Mouse (Mus musculus): ENCODE data around the gene Atp8a2. TPM values are rescaled to one million over a fixed set of nuclear protein-coding genes. Genes with fewer than 3 reads are reported as not detected.

Atp8a2 gene
- polyA plus RNA-seq, 1 experiment = 0.01 TPM

- Histone ChIP-seq H3K27me3 (ENCODE audit: control insufficient read depth, insufficient read depth, insufficient read length) (peaks cover 12% of the 10 kb centered on the region), H3K79me2 (ENCODE audit: control insufficient read depth, insufficient read depth) (no peaks in the 10 kb centered on the region), H3K4me3 (no peak overlapping the region), H3K4me2 (ENCODE audit: low read depth) (no peak overlapping the region), H3K36me3 (ENCODE audit: control insufficient read depth, insufficient read depth) (no peaks in the 10 kb centered on the region), H3ac (ENCODE audit: control insufficient read depth, insufficient read length) (no peak overlapping the region)
- no peak for TF ChIP-seq POLR2A (IDR thresholded peaks at IDR 0.05; ENCODE audit: insufficient read length, low read depth)
- TF ChIP-seq CEBPB (IDR thresholded peaks at IDR 0.05; ENCODE audit: insufficient read depth, poor library complexity, severe bottlenecking) = no peak
- TF ChIP-seq POLR2AphosphoS2 (IDR thresholded peaks at IDR 0.05; ENCODE audit: insufficient read length, low read depth) = no peak
- TF ChIP-seq TCF12 (IDR thresholded peaks at IDR 0.05; ENCODE audit: insufficient read depth, poor library complexity, severe bottlenecking) = no peak
- no peak for TF ChIP-seq TCF3 (IDR thresholded peaks at IDR 0.05; ENCODE audit: insufficient read length, low read depth)
- TF ChIP-seq USF1 (IDR thresholded peaks at IDR 0.05; ENCODE audit: low read depth) = no peak
- no peak for TF ChIP-seq MYOG (IDR thresholded peaks at IDR 0.05; ENCODE audit: control insufficient read depth in 1 of 3, insufficient read depth in 1 of 3, insufficient read length in 2 of 3, low read depth in 2 of 3)
Measured at GRCm38 (mm10) chr14:59690954-59691353, 506.0 kb downstream of the Atp8a2 start.

- no peak overlapping the region for H3K4me2 ChIP-seq (ENCODE audit: low read depth)
- peaks cover 19% of the 10 kb centered on the region for H3K27me3 ChIP-seq (ENCODE audit: control insufficient read depth, insufficient read depth, insufficient read length)
Measured at GRCm38 (mm10) chr14:59689596-59689995, 507.4 kb downstream of the Atp8a2 start.

DNA sequence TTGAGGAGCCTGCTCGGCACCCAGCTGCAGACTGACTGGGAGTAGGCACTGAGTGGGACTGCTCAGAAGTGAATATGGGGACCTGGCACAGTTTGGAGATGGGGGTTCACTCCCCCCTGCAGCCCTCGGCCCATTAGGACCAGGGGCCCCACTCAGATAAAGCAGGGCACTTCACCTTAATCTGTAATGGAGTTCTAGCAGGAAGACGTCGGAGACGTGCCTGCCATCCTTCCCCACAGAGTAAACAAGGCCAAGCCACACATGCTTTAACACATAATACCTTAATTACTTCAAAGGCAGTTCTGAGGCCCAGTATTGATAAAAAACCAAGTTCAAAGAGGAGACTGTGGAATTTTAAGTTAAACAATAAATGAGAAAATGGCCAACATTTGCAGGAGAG lies 510.8 kb downstream of the Atp8a2 start:
- Histone ChIP-seq H3ac (ENCODE audit: control insufficient read depth, insufficient read length) (no peak overlapping the region), H3K4me2 (ENCODE audit: low read depth) (no peak overlapping the region), H3K27me3 (ENCODE audit: control insufficient read depth, insufficient read depth, insufficient read length) (peaks cover 20% of the 10 kb centered on the region), H3K4me3 (no peak overlapping the region), H3K36me3 (ENCODE audit: control insufficient read depth, insufficient read depth) (no peaks in the 10 kb centered on the region), H3K79me2 (ENCODE audit: control insufficient read depth, insufficient read depth) (no peaks in the 10 kb centered on the region)
- no peak for TF ChIP-seq SRF (IDR thresholded peaks at IDR 0.05; ENCODE audit: control insufficient read depth, insufficient read length, low read depth)
- no peak for TF ChIP-seq MAX (IDR thresholded peaks at IDR 0.05; ENCODE audit: low read depth)
- no peak for TF ChIP-seq REST (IDR thresholded peaks at IDR 0.05; ENCODE audit: insufficient read depth, insufficient read length)
- TF ChIP-seq TCF12 (IDR thresholded peaks at IDR 0.05; ENCODE audit: insufficient read depth, poor library complexity, severe bottlenecking) = no peak
- no peak for TF ChIP-seq MYOD1 (IDR thresholded peaks at IDR 0.05; ENCODE audit: control insufficient read depth in 1 of 3, insufficient read length in 2 of 3, low read depth in 2 of 3)

More at GRCm38 (mm10) chr14:59689596-59689995, 507.4 kb downstream of the Atp8a2 start:
- no peak overlapping the region for H3ac ChIP-seq (ENCODE audit: control insufficient read depth, insufficient read length)
- H3K79me2 ChIP-seq (ENCODE audit: control insufficient read depth, insufficient read depth) = no peaks in the 10 kb centered on the region
- TF ChIP-seq REST (IDR thresholded peaks at IDR 0.05; ENCODE audit: insufficient read depth, insufficient read length) (no peak), SRF (IDR thresholded peaks at IDR 0.05; ENCODE audit: control insufficient read depth, insufficient read length, low read depth) (no peak), MYOG (IDR thresholded peaks at IDR 0.05; ENCODE audit: control insufficient read depth in 1 of 3, insufficient read depth in 1 of 3, insufficient read length in 2 of 3, low read depth in 2 of 3) (no peak), USF1 (IDR thresholded peaks at IDR 0.05; ENCODE audit: low read depth) (no peak), CEBPB (IDR thresholded peaks at IDR 0.05; ENCODE audit: insufficient read depth, poor library complexity, severe bottlenecking) (no peak), POLR2A (IDR thresholded peaks at IDR 0.05; ENCODE audit: insufficient read length, low read depth) (no peak), E2F4 (IDR thresholded peaks at IDR 0.05; ENCODE audit: insufficient read depth) (no peak), MYOD1 (IDR thresholded peaks at IDR 0.05; ENCODE audit: control insufficient read depth in 1 of 3, insufficient read length in 2 of 3, low read depth in 2 of 3) (no peak), TCF3 (IDR thresholded peaks at IDR 0.05; ENCODE audit: insufficient read length, low read depth) (no peak), MAX (IDR thresholded peaks at IDR 0.05; ENCODE audit: low read depth) (no peak), POLR2AphosphoS2 (IDR thresholded peaks at IDR 0.05; ENCODE audit: insufficient read length, low read depth) (no peak), TCF12 (IDR thresholded peaks at IDR 0.05; ENCODE audit: insufficient read depth, poor library complexity, severe bottlenecking) (no peak)
- H3K36me3 ChIP-seq (ENCODE audit: control insufficient read depth, insufficient read depth) = no peaks in the 10 kb centered on the region
- H3K4me3 ChIP-seq = no peak overlapping the region

GRCm38 (mm10) chr14:59685343-59685742 lies 511.6 kb downstream of the Atp8a2 start:
- TF ChIP-seq TCF12 (IDR thresholded peaks at IDR 0.05; ENCODE audit: insufficient read depth, poor library complexity, severe bottlenecking) = no peak
- H3K36me3 ChIP-seq (ENCODE audit: control insufficient read depth, insufficient read depth) = no peaks in the 10 kb centered on the region
- H3K4me3 ChIP-seq = no peak overlapping the region
- H3K27me3 ChIP-seq (ENCODE audit: control insufficient read depth, insufficient read depth, insufficient read length) = peaks cover 20% of the 10 kb centered on the region
- no peaks in the 10 kb centered on the region for H3K79me2 ChIP-seq (ENCODE audit: control insufficient read depth, insufficient read depth)
- no peak overlapping the region for H3ac ChIP-seq (ENCODE audit: control insufficient read depth, insufficient read length)
- H3K4me2 ChIP-seq (ENCODE audit: low read depth) = no peak overlapping the region

DNA sequence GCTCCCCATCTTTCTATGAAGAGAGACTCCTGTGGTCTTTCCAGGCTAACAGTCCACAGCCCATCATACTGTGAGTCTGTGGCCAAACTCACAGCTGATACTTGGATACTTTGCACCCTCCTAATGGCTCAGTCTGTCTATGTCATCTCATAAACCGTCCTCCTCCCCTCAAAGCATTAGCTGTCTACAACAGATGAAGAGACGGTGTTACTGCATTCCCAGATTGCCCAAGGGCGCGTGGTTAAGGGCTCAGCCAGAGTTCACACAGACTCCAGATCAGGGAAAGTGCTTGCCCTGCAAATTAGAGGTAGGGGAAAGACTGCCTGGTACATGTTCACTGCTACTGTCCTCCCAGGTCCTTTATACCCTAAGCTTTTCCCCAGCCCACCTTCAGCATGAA lies 515.1 kb downstream of the Atp8a2 start:
- H3ac ChIP-seq (ENCODE audit: control insufficient read depth, insufficient read length) = no peak overlapping the region
- TF ChIP-seq TCF3 (IDR thresholded peaks at IDR 0.05; ENCODE audit: insufficient read length, low read depth) (no peak), POLR2A (IDR thresholded peaks at IDR 0.05; ENCODE audit: insufficient read length, low read depth) (no peak)
- H3K79me2 ChIP-seq (ENCODE audit: control insufficient read depth, insufficient read depth) = no peaks in the 10 kb centered on the region

GRCm38 (mm10) chr14:59677598-59678003 lies 519.4 kb downstream of the Atp8a2 start:
- Histone ChIP-seq H3K4me2 (ENCODE audit: low read depth) (no peak overlapping the region), H3ac (ENCODE audit: control insufficient read depth, insufficient read length) (no peak overlapping the region), H3K27me3 (ENCODE audit: control insufficient read depth, insufficient read depth, insufficient read length) (peaks cover 6% of the 10 kb centered on the region), H3K4me3 (no peak overlapping the region), H3K79me2 (ENCODE audit: control insufficient read depth, insufficient read depth) (no peaks in the 10 kb centered on the region), H3K36me3 (ENCODE audit: control insufficient read depth, insufficient read depth) (no peaks in the 10 kb centered on the region)
- no peak for TF ChIP-seq CEBPB (IDR thresholded peaks at IDR 0.05; ENCODE audit: insufficient read depth, poor library complexity, severe bottlenecking)

More for the DNA sequence above, 515.1 kb downstream of the Atp8a2 start:
- H3K27me3 ChIP-seq (ENCODE audit: control insufficient read depth, insufficient read depth, insufficient read length) = peaks cover 16% of the 10 kb centered on the region
- no peaks in the 10 kb centered on the region for H3K36me3 ChIP-seq (ENCODE audit: control insufficient read depth, insufficient read depth)
- H3K4me3 ChIP-seq = no peak overlapping the region
- H3K4me2 ChIP-seq (ENCODE audit: low read depth) = no peak overlapping the region

Data from myocyte (in vitro differentiated cells).